Mouse (Mus musculus): ENCODE data around the gene Grip1.

DNA sequence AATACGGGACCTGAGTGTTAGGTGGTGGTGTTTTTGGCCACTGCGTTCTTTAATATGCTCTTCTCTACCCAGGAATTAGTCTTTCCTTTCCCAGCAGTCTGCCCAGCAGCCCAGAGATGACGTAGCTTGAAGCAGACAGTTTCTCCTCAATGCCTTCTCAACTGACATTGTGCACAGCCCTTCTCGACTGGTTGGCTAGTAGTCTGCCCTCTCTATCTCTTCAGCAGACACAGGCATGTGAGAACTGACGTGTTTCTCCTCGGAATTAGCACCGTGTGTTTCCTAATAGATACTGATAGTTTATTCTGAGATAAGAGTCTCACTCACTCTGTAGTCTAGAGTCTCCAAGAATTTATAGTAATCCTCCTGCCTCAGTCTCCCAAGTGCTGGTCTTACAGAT, 10.2 kb downstream of the Grip1 start:
- TF ChIP-seq CTCF (IDR thresholded peaks at IDR 0.05; ENCODE audit: low read depth) = no peak
- TF ChIP-seq EP300 (IDR thresholded peaks at IDR 0.05; ENCODE audit: low read depth) = no peak

All from heart, postnatal 0 days (tissue).